Mouse (Mus musculus) cerebellum, adult 2 months (tissue): ENCODE measurements at regions not wholly inside any gene's neighbourhood (a gene's known extent, or its start where the extent isn't known, plus 50 kb on each side); places are given as distances from the start of the nearest gene placed in this dataset.

Experiments used
- CTCF ChIP-seq: fragments of 200-500 bp; IDR thresholded peaks from 2 replicates; pipeline ENCODE4 v1.5.1; 2011; ENCODE audit warnings: low read depth, mild to moderate bottlenecking, control low read depth, low read length, moderate library complexity, borderline replicate concordance; ENCODE audit not compliant: insufficient read depth
- POLR2A ChIP-seq: fragments of 200-500 bp; IDR thresholded peaks from 2 replicates; pipeline ENCODE4 v1.6.1; 2011; ENCODE audit warnings: low read length, control low read depth, borderline replicate concordance; ENCODE audit not compliant: insufficient read depth

DNA sequence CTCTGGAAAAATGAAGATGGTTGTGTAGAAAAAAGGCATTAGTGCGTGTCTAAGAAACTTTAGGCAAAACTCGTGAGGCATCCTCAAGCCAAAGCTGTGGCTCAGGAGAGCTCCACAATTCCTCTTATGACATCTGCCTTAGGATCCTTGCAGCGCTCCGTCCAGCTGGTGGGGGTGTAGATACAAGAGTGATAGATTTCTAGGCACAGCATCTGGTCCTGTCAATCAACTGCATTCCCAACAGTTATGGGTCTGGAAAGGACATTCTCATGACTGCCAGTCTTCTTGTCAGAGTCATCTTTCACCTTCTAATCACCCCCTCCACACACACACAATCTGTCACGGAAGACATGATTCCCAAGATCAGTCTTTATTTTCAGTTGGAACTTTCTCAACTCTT, 89.2 kb upstream of the H2al1a start:
- TF ChIP-seq POLR2A (no peak), CTCF (no peak)
